12 mouse cellular contexts compared by ENCODE assay signal in genomic region chrX:6047936-6048614, GRCm38 (mm10). TPM values are rescaled to one million over a fixed set of nuclear protein-coding genes. Genes with fewer than 3 reads are reported as not detected.
DNase-seq lines count a peak whose midpoint lies in the region; ATAC-seq and TF ChIP-seq lines count a peak whose summit lies in the region.
"Not testable (repeated sequence)": the region's sequence is repeated elsewhere in the genome, so short reads cannot be mapped to it uniquely, and the experiment has no call there.
"Had no signal": no experiment of that assay in that cellular context is flagged by ENCODE, and none has a peak within 500 bp of the region (broad histone marks: within the 10 kb centered on the region; RNA-seq: fewer than 3 reads in every experiment).

No protein-coding gene starts in this region.

- intact Hi-C loops in left cerebral cortex, postnatal 4 days (cut with DNase I): not testable (repeated sequence)

- not testable (repeated sequence) for TF ChIP-seq EP300 in ES-Bruce4 (IDR thresholded peaks at IDR 0.05; ENCODE audit: insufficient read depth, low read depth, low read length)

- peak overlapping the region; percentile 64 for H3K4me2 ChIP-seq in heart, embryonic 13.5 days
- peak overlapping the region; percentile 45 for H3K4me2 ChIP-seq in intestine, embryonic 15.5 days (replicated peaks)

- not testable (repeated sequence) for H3K27ac ChIP-seq in ES-Bruce4 (ENCODE audit: insufficient read depth, low read length); heart, embryonic 13.5 days (replicated peaks); intestine, embryonic 15.5 days; midbrain, embryonic 10.5 days (replicated peaks)
- peak overlapping the region; percentile 77; the same call in 1 of the 2 replicates for H3K27ac ChIP-seq in forebrain, embryonic 10.5 days

- not testable (repeated sequence) for H3K36me3 ChIP-seq in ES-Bruce4 (ENCODE audit: control insufficient read depth, insufficient read depth, low read length, poor library complexity, severe bottlenecking); forebrain, embryonic 10.5 days (replicated peaks); heart, embryonic 13.5 days; intestine, embryonic 15.5 days; midbrain, embryonic 10.5 days

- peak; percentile 19 for DNase-seq in cerebellum, adult 8-10 months
- not testable (repeated sequence) for DNase-seq in forebrain, embryonic 10.5 days (ENCODE audit: extremely low spot score, low spot score)
- DNase-seq in left cerebral cortex, postnatal 4 days: peak; percentile 0
- DNase-seq in midbrain, embryonic 10.5 days (ENCODE audit: low spot score): peak; percentile 11
- DNase-seq in ovary, postnatal 36 days (ENCODE audit: low spot score): peak; percentile 4

- not testable (repeated sequence) for H3K4me1 ChIP-seq in ES-Bruce4 (ENCODE audit: control insufficient read depth, insufficient read depth, low read length); forebrain, embryonic 10.5 days; heart, embryonic 13.5 days; intestine, embryonic 15.5 days (replicated peaks); midbrain, embryonic 10.5 days

- WGBS in forebrain, embryonic 10.5 days: 12% methylated on average over 10 of the region's 60 CpGs
- WGBS in heart, embryonic 13.5 days: 6% methylated on average over 3 of the region's 60 CpGs
- 35% methylated on average over 14 of the region's 60 CpGs for WGBS in intestine, embryonic 15.5 days
- WGBS in midbrain, embryonic 10.5 days: 20% methylated on average over 6 of the region's 60 CpGs

- peak; percentile 58; the same call in 1 of the 2 replicates for ATAC-seq in heart, embryonic 13.5 days (ENCODE audit: extremely low read depth, insufficient number of reproducible peaks, low FRiP score, low TSS enrichment)
- ATAC-seq in intestine, embryonic 15.5 days: peak; percentile 80

- not testable (repeated sequence) for TF ChIP-seq POLR2A in ES-Bruce4 (IDR thresholded peaks at IDR 0.05; ENCODE audit: insufficient read depth, low read length)

- H3K9ac ChIP-seq in ES-Bruce4 (ENCODE audit: low read depth, poor library complexity, severe bottlenecking); intestine, embryonic 15.5 days: not testable (repeated sequence)
- H3K9ac ChIP-seq in heart, embryonic 13.5 days: peak overlapping the region; percentile 68; the same call in 1 of the 2 replicates

- not testable (repeated sequence) for TF ChIP-seq CTCF in ES-Bruce4 (IDR thresholded peaks at IDR 0.05; ENCODE audit: low read depth, low read length)

- peak overlapping the region; percentile 48 for H3K4me3 ChIP-seq in ES-Bruce4 (ENCODE audit: low read depth, low read length)
- H3K4me3 ChIP-seq in forebrain, embryonic 10.5 days: peak overlapping the region; percentile 50
- H3K4me3 ChIP-seq in heart, embryonic 13.5 days: peak overlapping the region; percentile 45
- H3K4me3 ChIP-seq in intestine, embryonic 15.5 days (replicated peaks): peak overlapping the region; percentile 32
- H3K4me3 ChIP-seq in midbrain, embryonic 10.5 days: peak overlapping the region; percentile 52

- not testable (repeated sequence) for H3K9me3 ChIP-seq in ES-Bruce4 (replicated peaks; ENCODE audit: control insufficient read depth, insufficient read depth, low read length, poor library complexity, severe bottlenecking); forebrain, embryonic 10.5 days; heart, embryonic 13.5 days; intestine, embryonic 15.5 days; midbrain, embryonic 10.5 days (replicated peaks)

- H3K27me3 ChIP-seq in ES-Bruce4 (ENCODE audit: control insufficient read depth, insufficient read depth, low read length, poor library complexity, severe bottlenecking); forebrain, embryonic 10.5 days (ENCODE audit: poor library complexity, severe bottlenecking); heart, embryonic 13.5 days (replicated peaks); intestine, embryonic 15.5 days (replicated peaks); midbrain, embryonic 10.5 days (ENCODE audit: low read depth, poor library complexity, severe bottlenecking): not testable (repeated sequence)

RNA-seq across cellular contexts. Expression of gene Nudt11, which starts 0.8 kb away (rescaled TPM):
- polyA plus RNA-seq in ES-Bruce4 (2011; ENCODE audit: insufficient read depth, insufficient read length, low read depth, missing spikeins): 9.0 and 11.0 TPM in 2 replicates
- 6.8 and 7.7 TPM in 2 replicates for polyA plus RNA-seq in forebrain, embryonic 10.5 days (2016; fragmentation: Nextera tagmentation; extraction: Ambion mirVana)
- 4.2 and 4.8 TPM in 2 replicates for polyA plus RNA-seq in heart, embryonic 13.5 days (2015; fragmentation: Nextera tagmentation; extraction: Ambion mirVana)
- 2.3 and 3.2 TPM in 2 replicates for polyA plus RNA-seq in intestine, embryonic 15.5 days (2015; fragmentation: Nextera tagmentation; extraction: Ambion mirVana)
- total RNA-seq in left cerebral cortex, postnatal 4 days (2021): 10 to 100 TPM; 41.6 to 42.3 TPM
- 5.7 and 6.6 TPM in 2 replicates for polyA plus RNA-seq in midbrain, embryonic 10.5 days (2016; fragmentation: Nextera tagmentation; extraction: Ambion mirVana)

RNA-seq across cellular contexts. Expression of gene AU022751, which starts 35.1 kb away (rescaled TPM):
- 0.43 and 0.62 TPM in 2 replicates for polyA plus RNA-seq in ES-Bruce4 (2011; ENCODE audit: insufficient read depth, insufficient read length, low read depth, missing spikeins)
- polyA plus RNA-seq in forebrain, embryonic 10.5 days (2016; fragmentation: Nextera tagmentation; extraction: Ambion mirVana): not detected in 2 replicates
- polyA plus RNA-seq in heart, embryonic 13.5 days (2015; fragmentation: Nextera tagmentation; extraction: Ambion mirVana): not detected in 2 replicates
- polyA plus RNA-seq in intestine, embryonic 15.5 days (2015; fragmentation: Nextera tagmentation; extraction: Ambion mirVana): not detected in 2 replicates
- 1 to 10 TPM; 1.4 to 2.2 TPM for total RNA-seq in left cerebral cortex, postnatal 4 days (2021)
- not detected in 2 replicates for polyA plus RNA-seq in midbrain, embryonic 10.5 days (2016; fragmentation: Nextera tagmentation; extraction: Ambion mirVana)
- total RNA-seq: adrenal gland, postnatal 4 days; gastrocnemius, postnatal 10 days; heart, postnatal 4 days had no signal
- polyA plus RNA-seq: liver, embryonic 15.5 days had no signal
